Mouse (Mus musculus) embryonic facial prominence, embryonic 14.5 days (tissue): ENCODE data around the gene Dgkz. TPM values are rescaled to one million over a fixed set of nuclear protein-coding genes. Genes with fewer than 3 reads are reported as not detected.

ENCODE experiments used
- ATAC-seq: fragments of 200-750 bp; cut with Nextera tagmentation; 2 replicates; pipeline ENCODE4 v1.8.0; 2017; ENCODE audit warnings: low read depth, moderate number of reproducible peaks, moderate TSS enrichment
- DNase-seq: peaks from one replicate; pipeline ENCODE4 v3.0.0-alpha.2; 2015; ENCODE audit warnings: low spot score
- H3K27ac ChIP-seq: fragments of 300-500 bp; sonication (generic); replicated peaks from 2 replicates; pipeline ENCODE4 v1.5.1; 2014; ENCODE audit warnings: low read depth, mild to moderate bottlenecking, low read length, moderate library complexity
- H3K27me3 ChIP-seq: fragments of 300-500 bp; sonication (generic); replicated peaks from 2 replicates; pipeline ENCODE4 v1.6.1; 2014; ENCODE audit warnings: low read length; ENCODE audit not compliant: control insufficient read depth, insufficient read depth
- H3K36me3 ChIP-seq: fragments of 300-500 bp; sonication (generic); 2 replicates; pipeline ENCODE4 v1.6.1; 2014; ENCODE audit warnings: low read length, mixed read lengths; ENCODE audit not compliant: control insufficient read depth, insufficient read depth
- H3K4me1 ChIP-seq: fragments of 300-500 bp; sonication (generic); 2 replicates; pipeline ENCODE4 v1.6.1; 2014; ENCODE audit warnings: antibody characterized with exemption, low read length; ENCODE audit not compliant: control insufficient read depth, insufficient read depth
- H3K4me2 ChIP-seq: fragments of 300-500 bp; sonication (generic); 2 replicates; pipeline ENCODE4 v1.6.1; 2014; ENCODE audit warnings: low read depth, mild to moderate bottlenecking, low read length, moderate library complexity, mixed read lengths
- H3K4me3 ChIP-seq: fragments of 300-500 bp; sonication (generic); 2 replicates; pipeline ENCODE4 v1.5.1; 2014; ENCODE audit warnings: low read depth, mild to moderate bottlenecking, low read length
- H3K9ac ChIP-seq: fragments of 300-500 bp; sonication (generic); 2 replicates; pipeline ENCODE4 v1.6.1; 2014; ENCODE audit warnings: low read depth, mild to moderate bottlenecking, low read length, moderate library complexity, mixed read lengths
- H3K9me3 ChIP-seq: fragments of 300-500 bp; sonication (generic); 2 replicates; pipeline ENCODE4 v1.6.1; 2016; ENCODE audit warnings: low read length; ENCODE audit not compliant: control insufficient read depth
- WGBS: fragments of 180-500 bp; shearing (Covaris S2); extraction: QIAGEN DNeasy Blood & Tissue Kit; methylation state at CpG from one replicate; pipeline ENCODE4 v1.1.7; 2014; 5-methylcytosine and 5-hydroxymethylcytosine counted together
- polyA plus RNA-seq: library from polyadenylated mRNA; unstranded; fragments of >200 nt; fragmentation: Nextera tagmentation; extraction: Ambion mirVana; gene quantifications from 2 replicates; pipeline ENCODE4 v1.2.1, GENCODE M21; 2014

The Dgkz gene
- polyA plus RNA-seq, 1 experiment from 2014 or later = 47.4 TPM

DNA sequence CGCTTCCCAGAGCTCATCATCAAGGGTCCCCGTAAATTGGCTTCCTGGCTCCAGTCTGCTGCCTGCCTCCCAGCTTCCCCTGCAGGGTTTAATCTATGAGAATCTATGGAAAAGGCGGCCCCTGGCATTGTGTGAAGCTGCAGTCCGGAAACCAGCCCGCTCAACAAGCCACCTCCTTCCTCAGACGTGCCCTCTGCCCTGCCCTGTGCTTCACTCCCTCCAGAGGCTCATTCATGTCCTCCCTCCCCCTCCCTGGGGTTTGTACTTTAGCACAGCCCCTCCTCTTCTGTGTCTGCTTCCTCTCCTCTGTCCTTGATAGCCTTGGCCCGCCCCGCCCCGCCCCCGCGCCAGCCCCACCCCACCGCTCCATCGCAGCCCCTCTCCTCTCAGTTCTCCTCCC is 8.8 kb upstream of the Dgkz start:
- H3K4me1 ChIP-seq = no peaks in the 10 kb centered on the region
- H3K4me2 ChIP-seq = peak overlapping the region; percentile 38
- 3% methylated on average over 11 of the region's 13 CpGs for WGBS
- H3K36me3 ChIP-seq = peaks cover 11% of the 10 kb centered on the region; the same call in 1 of the 2 replicates
- peak overlapping the region; percentile 2; the same call in 1 of the 2 replicates for H3K4me3 ChIP-seq
- H3K9me3 ChIP-seq = no peaks in the 10 kb centered on the region
- DNase-seq (peak; percentile 91), ATAC-seq (peak; percentile 82)
- H3K27me3 ChIP-seq = no peaks in the 10 kb centered on the region
- peak overlapping the region; percentile 30; the same call in 1 of the 2 replicates for H3K9ac ChIP-seq
- H3K27ac ChIP-seq = peak overlapping the region; percentile 17; the same call in 1 of the 2 replicates

- Histone ChIP-seq H3K27me3 (peaks cover 17% of the 10 kb centered on the region), H3K4me3 (no peak overlapping the region)
- ATAC-seq = no peak
Measured at GRCm38 (mm10) chr2:91980830-91981229, 5.2 kb upstream of the Dgkz start.

GRCm38 (mm10) chr2:91980245-91980644 is 4.6 kb upstream of the Dgkz start:
- ATAC-seq (no peak), DNase-seq (no peak)
- Histone ChIP-seq H3K4me1 (peaks cover 8% of the 10 kb centered on the region; the same call in 1 of the 2 replicates), H3K27me3 (peaks cover 23% of the 10 kb centered on the region), H3K9me3 (no peaks in the 10 kb centered on the region), H3K36me3 (0 out of 2 replicates have a peak, but pooled peaks cover 9% of the 10 kb centered on the region), H3K9ac (no peak overlapping the region), H3K4me3 (no peak overlapping the region), H3K4me2 (no peak overlapping the region), H3K27ac (no peak overlapping the region)
- 14% methylated on average over 4 of the region's 4 CpGs for WGBS

More at GRCm38 (mm10) chr2:91980830-91981229, 5.2 kb upstream of the Dgkz start:
- Histone ChIP-seq H3K9ac (no peak overlapping the region), H3K9me3 (no peaks in the 10 kb centered on the region), H3K36me3 (0 out of 2 replicates have a peak, but pooled peaks cover 9% of the 10 kb centered on the region), H3K4me1 (peaks cover 5% of the 10 kb centered on the region; the same call in 1 of the 2 replicates), H3K4me2 (no peak overlapping the region), H3K27ac (no peak overlapping the region)
- WGBS = 53% methylated on average over 5 of the region's 5 CpGs
- DNase-seq = no peak

- no peak overlapping the region for H3K4me3 ChIP-seq
- peaks cover 8% of the 10 kb centered on the region; the same call in 1 of the 2 replicates for H3K4me1 ChIP-seq
- ATAC-seq (peak; percentile 60), DNase-seq (peak; percentile 81)
- 29% methylated on average over 2 of the region's 2 CpGs for WGBS
- no peak overlapping the region for H3K4me2 ChIP-seq
- no peaks in the 10 kb centered on the region for H3K9me3 ChIP-seq
- no peak overlapping the region for H3K9ac ChIP-seq
- 0 out of 2 replicates have a peak, but pooled peaks cover 9% of the 10 kb centered on the region for H3K36me3 ChIP-seq
- peaks cover 35% of the 10 kb centered on the region for H3K27me3 ChIP-seq
- no peak overlapping the region for H3K27ac ChIP-seq
Measured at GRCm38 (mm10) chr2:91978547-91978946, 2.9 kb upstream of the Dgkz start.

GRCm38 (mm10) chr2:91977960-91978359 is 2.3 kb upstream of the Dgkz start:
- Histone ChIP-seq H3K9me3 (no peaks in the 10 kb centered on the region), H3K4me1 (peaks cover 8% of the 10 kb centered on the region; the same call in 1 of the 2 replicates), H3K4me2 (no peak overlapping the region), H3K27ac (no peak overlapping the region), H3K9ac (no peak overlapping the region), H3K27me3 (peaks cover 35% of the 10 kb centered on the region), H3K36me3 (0 out of 2 replicates have a peak, but pooled peaks cover 4% of the 10 kb centered on the region), H3K4me3 (no peak overlapping the region)
- DNase-seq (no peak), ATAC-seq (no peak)
- 74% methylated on average over 4 of the region's 4 CpGs for WGBS

DNA sequence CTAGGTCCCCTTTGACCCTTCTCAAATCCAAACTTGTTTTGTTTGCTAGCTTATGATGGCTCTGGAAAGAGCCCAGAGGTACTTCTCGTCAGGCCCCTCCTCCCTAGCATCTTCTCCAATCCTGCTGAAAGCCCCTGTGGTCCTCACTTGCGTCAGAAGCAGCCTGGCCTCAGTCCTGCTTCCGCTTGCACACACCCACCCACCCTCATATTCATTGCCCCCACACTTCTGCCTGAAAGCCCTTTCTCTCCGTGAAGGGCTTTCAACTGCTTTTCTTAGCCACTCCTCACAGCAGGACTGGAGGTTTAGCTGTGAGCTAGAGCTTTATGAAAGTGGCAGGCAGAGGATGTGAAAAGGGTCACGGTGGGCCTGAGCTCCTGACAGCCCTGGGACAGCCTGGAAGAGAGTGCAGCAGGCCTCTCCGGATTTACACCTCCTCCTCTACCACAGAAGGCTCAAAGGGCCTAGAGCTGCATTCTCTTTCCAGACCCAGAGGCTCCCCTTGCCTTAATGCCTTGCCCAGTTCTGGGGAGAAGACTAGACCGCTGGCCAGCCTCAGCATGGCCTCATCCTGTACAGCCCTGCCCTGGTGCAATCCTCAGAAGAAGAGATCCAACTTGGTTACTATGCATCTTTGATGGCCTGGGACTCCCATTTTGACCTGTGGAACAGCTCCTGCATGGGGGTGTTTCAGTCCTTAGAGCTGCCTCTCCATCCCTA is 2.1 kb downstream of the Dgkz start:
- H3K4me2 ChIP-seq = no peak overlapping the region
- no peaks in the 10 kb centered on the region for H3K36me3 ChIP-seq
- WGBS = 40% methylated on average over 7 of the region's 7 CpGs
- H3K9me3 ChIP-seq = no peaks in the 10 kb centered on the region
- H3K27me3 ChIP-seq = peaks cover 35% of the 10 kb centered on the region
- H3K4me1 ChIP-seq = peaks cover 18% of the 10 kb centered on the region
- no peak overlapping the region for H3K27ac ChIP-seq
- DNase-seq (no peak), ATAC-seq (no peak)
- H3K4me3 ChIP-seq = no peak overlapping the region
- H3K9ac ChIP-seq = no peak overlapping the region

DNA sequence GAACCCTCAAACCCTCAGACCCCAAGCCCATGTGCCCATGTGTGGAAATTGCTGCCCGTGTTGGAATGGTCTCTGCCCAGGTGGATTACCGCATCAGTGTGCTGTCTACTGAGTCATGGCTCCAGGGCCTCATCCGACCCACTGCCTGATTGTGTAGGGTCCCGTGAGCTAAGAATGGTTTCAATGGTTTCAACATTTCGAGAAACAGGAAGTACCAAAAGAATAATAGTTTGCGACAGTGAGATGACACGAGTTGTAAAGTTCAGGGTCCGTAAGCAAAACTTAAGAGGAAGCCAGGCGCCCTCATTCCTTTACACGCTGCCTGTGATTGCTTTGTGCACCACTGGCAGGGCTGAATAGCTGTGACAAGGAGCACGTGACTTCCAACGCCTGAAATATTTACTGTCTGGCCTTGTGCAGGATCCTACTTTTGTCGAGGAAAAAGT is 3.5 kb downstream of the Dgkz start:
- Histone ChIP-seq H3K9ac (no peak overlapping the region), H3K27me3 (peaks cover 31% of the 10 kb centered on the region), H3K36me3 (no peaks in the 10 kb centered on the region), H3K27ac (peak overlapping the region; percentile 63; the same call in 1 of the 2 replicates), H3K4me3 (no peak overlapping the region), H3K4me1 (peaks cover 18% of the 10 kb centered on the region), H3K9me3 (no peaks in the 10 kb centered on the region), H3K4me2 (no peak overlapping the region)
- ATAC-seq (no peak), DNase-seq (peak; percentile 56)
- 33% methylated on average over 13 of the region's 13 CpGs for WGBS

DNA sequence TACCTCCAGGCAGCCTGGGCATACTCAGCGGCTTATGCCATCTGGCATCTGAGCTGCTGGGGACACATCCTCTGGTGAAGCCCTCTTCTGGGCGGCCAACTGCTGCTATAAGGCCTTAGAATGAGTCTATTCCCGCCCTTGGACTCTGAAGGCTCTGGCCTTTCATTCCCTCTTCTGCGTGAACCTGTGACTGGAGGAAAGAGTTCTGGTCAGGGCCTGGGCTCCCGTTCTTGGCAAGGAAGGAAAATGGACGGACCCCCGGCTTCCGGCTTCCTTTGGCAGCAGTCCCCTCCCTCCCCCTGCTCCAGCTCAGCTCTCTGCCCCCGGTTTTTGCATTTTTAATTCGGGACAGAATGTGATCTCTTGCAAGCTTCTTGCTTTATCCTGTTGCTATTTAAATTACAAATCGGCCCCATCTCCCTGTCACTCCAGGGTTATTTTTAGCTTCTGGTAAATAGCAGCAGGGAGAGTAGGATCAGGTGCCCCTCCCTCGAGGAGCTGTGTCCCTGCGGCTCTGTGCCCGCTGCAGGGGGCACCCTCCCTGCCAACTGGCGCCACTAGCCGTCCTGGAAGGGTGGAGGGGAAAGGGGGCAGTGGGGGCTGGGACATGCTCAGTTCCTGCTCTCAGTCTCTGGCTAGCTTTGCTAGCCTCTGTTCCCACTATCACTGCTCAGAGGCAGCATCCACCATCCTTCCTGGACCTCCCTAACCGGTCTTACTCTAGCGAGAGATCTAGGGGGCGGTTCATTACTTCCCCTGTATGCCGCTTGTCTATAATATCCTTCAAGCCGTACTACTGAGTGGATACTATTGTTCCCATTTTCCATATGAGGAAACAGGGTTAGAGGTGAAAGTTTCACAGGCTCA is 4.2 kb downstream of the Dgkz start:
- Histone ChIP-seq H3K27me3 (peaks cover 24% of the 10 kb centered on the region), H3K4me2 (peak overlapping the region; percentile 33), H3K36me3 (no peaks in the 10 kb centered on the region), H3K27ac (peak overlapping the region; percentile 63), H3K9me3 (no peaks in the 10 kb centered on the region), H3K9ac (no peak overlapping the region), H3K4me3 (no peak overlapping the region), H3K4me1 (peaks cover 18% of the 10 kb centered on the region)
- WGBS = 18% methylated on average over 21 of the region's 21 CpGs
- DNase-seq = peak; percentile 56
- ATAC-seq = peak; percentile 39; the same call in 1 of the 2 replicates
